Comparison of ENCODE assay signal across 8 mouse cellular contexts in the genomic region with DNA sequence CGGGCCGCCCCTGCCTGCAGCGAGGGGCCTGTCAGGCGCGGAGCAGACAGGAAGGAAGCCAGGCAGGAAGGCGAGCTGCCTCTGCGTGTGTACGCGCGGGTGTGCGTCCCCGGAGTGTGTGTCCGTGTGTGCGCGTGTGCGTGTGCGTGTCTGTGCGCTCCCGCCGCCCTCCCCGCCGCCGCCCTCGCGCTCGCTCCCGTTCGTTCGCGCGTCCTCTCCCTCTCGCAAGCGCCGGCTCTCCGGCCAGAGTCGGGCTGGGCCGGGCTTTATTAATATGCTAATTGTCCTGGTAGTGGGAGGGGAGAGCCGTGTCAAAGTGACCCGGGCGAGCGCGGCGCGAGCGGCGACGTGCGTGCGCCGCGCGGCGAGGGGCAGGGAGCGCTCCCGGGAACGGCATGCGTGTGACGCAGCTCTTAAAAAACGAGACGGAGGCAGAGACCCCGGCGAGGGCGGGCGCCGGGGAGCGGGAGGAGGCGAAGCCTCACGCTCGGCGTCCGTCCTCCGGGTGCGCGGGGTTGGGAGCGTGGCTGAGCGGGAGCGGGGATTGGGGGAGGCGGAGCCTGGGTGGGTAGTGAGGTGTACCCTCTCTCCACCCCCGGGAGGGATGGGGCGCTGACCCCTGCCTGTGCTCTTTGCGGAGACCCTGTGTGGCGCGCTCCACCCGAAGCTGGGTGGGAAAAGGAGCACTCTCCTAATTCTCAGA. TPM values are rescaled to one million over a fixed set of nuclear protein-coding genes. Genes with fewer than 3 reads are reported as not detected.
DNase-seq lines count a peak whose midpoint lies in the region; ATAC-seq and TF ChIP-seq lines count a peak whose summit lies in the region.

A gene (minus strand): TSS at position 222 of the 703 bp plus-strand sequence.

- TF ChIP-seq CTCF in MEL (IDR thresholded peaks at IDR 0.05 in 2 of 3, conservative IDR thresholded peaks at IDR 0.05 in 1 of 3; ENCODE audit: control insufficient read depth in 1 of 3, insufficient read depth in 1 of 3, low read depth in 2 of 3, low read length in 3 of 3, poor library complexity in 1 of 3, severe bottlenecking in 1 of 3), result no peak

- TF ChIP-seq POLR2A in MEL (IDR thresholded peaks at IDR 0.05; ENCODE audit: control insufficient read depth in 1 of 2, insufficient read depth in 1 of 2, low read depth in 1 of 2, low read length in 2 of 2, poor library complexity in 1 of 2), result peak; percentile 61 to 82; a peak in 3 of 4 replicates

- H3K79me2 ChIP-seq in MEL (ENCODE audit: control insufficient read depth, insufficient read depth, low read length, poor library complexity), result peaks cover 48% of the 10 kb centered on the region

- peak within 1 kb of the TSS; percentile 76 to 95 for H3K4me3 ChIP-seq in MEL (ENCODE audit: control insufficient read depth in 1 of 2, insufficient read depth in 1 of 2, low read depth in 2 of 2, low read length in 2 of 2)
- H3K4me3 ChIP-seq in hindbrain, embryonic 13.5 days, result peak within 1 kb of the TSS; percentile 93

- TF ChIP-seq RAD21 in MEL (IDR thresholded peaks at IDR 0.05; ENCODE audit: low read depth, low read length), result no peak

- H3K27me3 ChIP-seq in MEL (ENCODE audit: control insufficient read depth in 1 of 2, insufficient read depth in 2 of 2, low read length in 2 of 2), result no peaks in the 10 kb centered on the region
- no peaks in the 10 kb centered on the region for H3K27me3 ChIP-seq in hindbrain, embryonic 13.5 days

- peaks cover 22 to 46% of the 10 kb centered on the region in 2 experiments for H3K4me1 ChIP-seq in MEL (ENCODE audit: control insufficient read depth in 1 of 2, insufficient read depth in 2 of 2, low read length in 2 of 2)
- peaks cover 55% of the 10 kb centered on the region for H3K4me1 ChIP-seq in hindbrain, embryonic 13.5 days (replicated peaks)

- H3K9me3 ChIP-seq in MEL (replicated peaks; ENCODE audit: insufficient read depth, low read length), result no peaks in the 10 kb centered on the region
- no peaks in the 10 kb centered on the region for H3K9me3 ChIP-seq in hindbrain, embryonic 13.5 days

- H3K36me3 ChIP-seq in MEL (ENCODE audit: control insufficient read depth in 1 of 2, insufficient read depth in 2 of 2, low read length in 2 of 2), result peaks cover 0 to 35% of the 10 kb centered on the region in 2 experiments; a peak in 2 of 4 replicates
- H3K36me3 ChIP-seq in hindbrain, embryonic 13.5 days, result no peaks in the 10 kb centered on the region

- peak within 1 kb of the TSS; percentile 98 for H3K4me2 ChIP-seq in hindbrain, embryonic 13.5 days

- H3K9ac ChIP-seq in MEL (ENCODE audit: control insufficient read depth, low read depth, low read length, poor library complexity, severe bottlenecking), result peak within 1 kb of the TSS; percentile 89
- H3K9ac ChIP-seq in hindbrain, embryonic 13.5 days, result peak within 1 kb of the TSS; percentile 99

- 2% methylated on average over 61 of the region's 84 CpGs for WGBS in hindbrain, embryonic 13.5 days

- DNase-seq in MEL (ENCODE audit: low read depth, low spot score), result peak; percentile 87
- peak; percentile 89 to 90 for DNase-seq in cerebellum, postnatal 14 days
- DNase-seq in frontal cortex, postnatal 25 days (ENCODE audit: low spot score in 2 of 2), result peak; percentile 63 to 65
- DNase-seq in layer of hippocampus, postnatal 25 days (ENCODE audit: extremely low spot score in 1 of 2, low spot score in 1 of 2), result peak; percentile 67 to 84
- peak; percentile 85 for DNase-seq in lung, postnatal 14 days
- peak; percentile 78 for DNase-seq in retina, adult 2 months (ENCODE audit: low read depth, low spot score)
- DNase-seq in thymus, postnatal 25 days, result peak; percentile 75

- no peak; a peak in 1 of 4 replicates for TF ChIP-seq EP300 in MEL (IDR thresholded peaks at IDR 0.05; ENCODE audit: low read depth in 1 of 2, low read length in 2 of 2)

- peak within 1 kb of the TSS; percentile 61 for H3K27ac ChIP-seq in MEL (ENCODE audit: control insufficient read depth, low read depth, low read length)
- H3K27ac ChIP-seq in hindbrain, embryonic 13.5 days, result peak within 1 kb of the TSS; percentile 99

- peak; percentile 75 for ATAC-seq in hindbrain, embryonic 13.5 days (ENCODE audit: low FRiP score)

TF ChIP-seq in MEL, 35 proteins besides CTCF, POLR2A, EP300 and RAD21:
- TF ChIP-seq TAL1 (IDR thresholded peaks at IDR 0.05; ENCODE audit: low read length) (no peak), SMC3 (IDR thresholded peaks at IDR 0.05; ENCODE audit: low read depth, low read length) (no peak), MYC (IDR thresholded peaks at IDR 0.05; ENCODE audit: low read depth, low read length) (peak; percentile 71; the same call in 1 of the 2 replicates), GATA1 (IDR thresholded peaks at IDR 0.05; ENCODE audit: low read depth, low read length) (no peak), NRF1 (IDR thresholded peaks at IDR 0.05; ENCODE audit: insufficient read depth, low read depth, low read length, poor library complexity, severe bottlenecking) (peak; percentile 35; the same call in 1 of the 2 replicates), NELFE (IDR thresholded peaks at IDR 0.05; ENCODE audit: low read depth, low read length) (peak; percentile 85), JUND (IDR thresholded peaks at IDR 0.05; ENCODE audit: low read depth, low read length) (no peak), ZC3H11A (IDR thresholded peaks at IDR 0.05; ENCODE audit: low read depth, low read length) (no peak), TCF12 (IDR thresholded peaks at IDR 0.05; ENCODE audit: low read depth, low read length) (peak; percentile 41; the same call in 1 of the 2 replicates), MYB (IDR thresholded peaks at IDR 0.05; ENCODE audit: low read depth, low read length) (no peak), ZKSCAN1 (IDR thresholded peaks at IDR 0.05; ENCODE audit: low read depth, low read length) (no peak), ETS1 (IDR thresholded peaks at IDR 0.05; ENCODE audit: low read depth, low read length) (no peak), GABPA (IDR thresholded peaks at IDR 0.05; ENCODE audit: low read depth, low read length) (no peak), POLR2AphosphoS2 (IDR thresholded peaks at IDR 0.05; ENCODE audit: low read length) (peak; percentile 45; the same call in 1 of the 2 replicates), KAT2A (conservative IDR thresholded peaks at IDR 0.05; ENCODE audit: low read depth, low read length) (no peak), ZMIZ1 (IDR thresholded peaks at IDR 0.05; ENCODE audit: low read depth, low read length) (peak; percentile 40; the same call in 1 of the 2 replicates), ZNF384 (IDR thresholded peaks at IDR 0.05; ENCODE audit: low read depth, low read length) (no peak), UBTF (IDR thresholded peaks at IDR 0.05; ENCODE audit: borderline replicate concordance, insufficient read depth, low read depth, low read length) (no peak), TBP (IDR thresholded peaks at IDR 0.05; ENCODE audit: low read depth, low read length) (no peak), MAZ (IDR thresholded peaks at IDR 0.05; ENCODE audit: low read depth, low read length) (0 out of 2 replicates have a peak, but pooled peaks have one; percentile 22), USF1 (IDR thresholded peaks at IDR 0.05; ENCODE audit: low read depth, low read length) (peak; percentile 18; the same call in 1 of the 2 replicates), MAFK (IDR thresholded peaks at IDR 0.05; ENCODE audit: borderline replicate concordance, low read depth, low read length) (no peak), E2F4 (IDR thresholded peaks at IDR 0.05; ENCODE audit: borderline replicate concordance, low read depth, low read length) (no peak), MXI1 (IDR thresholded peaks at IDR 0.05; ENCODE audit: low read depth, low read length) (peak; percentile 88), HCFC1 (IDR thresholded peaks at IDR 0.05; ENCODE audit: low read depth, low read length) (peak; percentile 47; the same call in 1 of the 2 replicates), POLR2AphosphoS5 (IDR thresholded peaks at IDR 0.05; ENCODE audit: borderline replicate concordance, low read depth, low read length) (no peak; the same call in 1 of the 2 replicates), MEF2A (IDR thresholded peaks at IDR 0.05; ENCODE audit: extremely low read depth, insufficient replicate concordance, low read depth, low read length, poor library complexity, severe bottlenecking) (no peak), SIN3A (IDR thresholded peaks at IDR 0.05; ENCODE audit: low read length) (peak; percentile 76), BHLHE40 (IDR thresholded peaks at IDR 0.05; ENCODE audit: borderline replicate concordance, low read depth, low read length) (no peak), CHD2 (IDR thresholded peaks at IDR 0.05; ENCODE audit: low read length) (no peak), MAX (IDR thresholded peaks at IDR 0.05; ENCODE audit: low read length) (peak; percentile 72; the same call in 1 of the 2 replicates), RCOR1 (IDR thresholded peaks at IDR 0.05; ENCODE audit: low read depth, low read length) (no peak), USF2 (IDR thresholded peaks at IDR 0.05; ENCODE audit: borderline replicate concordance in 1 of 2, insufficient read depth in 1 of 2, low read depth in 1 of 2, low read length in 2 of 2) (no peak), CHD1 (IDR thresholded peaks at IDR 0.05; ENCODE audit: low read depth, low read length) (0 out of 2 replicates have a peak, but pooled peaks have one; percentile 61), ELF1 (IDR thresholded peaks at IDR 0.05; ENCODE audit: low read depth, low read length) (peak; percentile 35; the same call in 1 of the 2 replicates)
TF ChIP-seq in MEL: peak in this region for 14.

RNA-seq across cellular contexts. Expression of the gene that starts here (rescaled TPM):
- 299 and 357 TPM in 2 replicates for total RNA-seq in MEL (2012; rRNA removed)
- 100 to 1,000 TPM; 632 to 842 TPM for polyA plus RNA-seq in MEL (2012; ENCODE audit: insufficient read depth in 1 of 2, insufficient read length in 2 of 2, low read depth in 1 of 2, low replicate concordance in 2 of 2, missing spikeins in 1 of 2)
- 120 and 127 TPM in 2 replicates for polyA plus RNA-seq in hindbrain, embryonic 13.5 days (2015; fragmentation: Nextera tagmentation; extraction: Ambion mirVana)
- total RNA-seq in layer of hippocampus, postnatal 25 days (2021), result 100 to 1,000 TPM; 106 to 118 TPM

Comparison
In these comparisons a context has a peak if more than half of its experiments do, and no peak if none do; other contexts are left out.
1. Peak in every context shown above with its lines: DNase-seq, ATAC-seq, H3K4me3 ChIP-seq and H3K27ac ChIP-seq.